Mouse (Mus musculus) midbrain, embryonic 13.5 days (tissue): ENCODE measurements at regions not wholly inside any gene's neighbourhood (a gene's known extent, or its start where the extent isn't known, plus 50 kb on each side); places are given as distances from the start of the nearest gene placed in this dataset.

Experiments
- ATAC-seq: fragments of 200-750 bp; cut with Nextera tagmentation; 2 replicates; pipeline ENCODE4 v1.8.0; 2017; ENCODE audit warnings: mild to moderate bottlenecking, moderate TSS enrichment, moderate library complexity
- H3K27ac ChIP-seq: fragments of 300-500 bp; sonication (generic); 2 replicates; pipeline ENCODE4 v1.5.1; 2015; ENCODE audit warnings: inconsistent platforms, mild to moderate bottlenecking, moderate library complexity
- H3K27me3 ChIP-seq: fragments of 300-500 bp; sonication (generic); 2 replicates; pipeline ENCODE4 v1.6.1; 2015; ENCODE audit warnings: mild to moderate bottlenecking, inconsistent platforms
- H3K36me3 ChIP-seq: fragments of 300-500 bp; sonication (generic); 2 replicates; pipeline ENCODE4 v1.6.1; 2015; ENCODE audit warnings: mild to moderate bottlenecking, inconsistent platforms
- H3K4me1 ChIP-seq: fragments of 300-500 bp; sonication (generic); replicated peaks from 2 replicates; pipeline ENCODE4 v1.6.1; 2015; ENCODE audit warnings: inconsistent platforms
- H3K4me2 ChIP-seq: fragments of 300-500 bp; sonication (generic); replicated peaks from 2 replicates; pipeline ENCODE4 v1.6.1; 2015; ENCODE audit warnings: moderate library complexity, mild to moderate bottlenecking, inconsistent platforms
- H3K4me3 ChIP-seq: fragments of 300-500 bp; sonication (generic); replicated peaks from 2 replicates; pipeline ENCODE4 v1.5.1; 2015; ENCODE audit warnings: mild to moderate bottlenecking, inconsistent platforms
- H3K9ac ChIP-seq: fragments of 300-500 bp; sonication (generic); replicated peaks from 2 replicates; pipeline ENCODE4 v1.6.1; 2015; ENCODE audit warnings: mild to moderate bottlenecking, inconsistent platforms
- H3K9me3 ChIP-seq: fragments of 300-500 bp; sonication (generic); 2 replicates; pipeline ENCODE4 v1.6.1; 2016; ENCODE audit warnings: mild to moderate bottlenecking, inconsistent platforms
- WGBS: fragments of 180-500 bp; shearing (Covaris S2); methylation state at CpG from one replicate; pipeline ENCODE4 v1.1.7; 2015; 5-methylcytosine and 5-hydroxymethylcytosine counted together

DNA sequence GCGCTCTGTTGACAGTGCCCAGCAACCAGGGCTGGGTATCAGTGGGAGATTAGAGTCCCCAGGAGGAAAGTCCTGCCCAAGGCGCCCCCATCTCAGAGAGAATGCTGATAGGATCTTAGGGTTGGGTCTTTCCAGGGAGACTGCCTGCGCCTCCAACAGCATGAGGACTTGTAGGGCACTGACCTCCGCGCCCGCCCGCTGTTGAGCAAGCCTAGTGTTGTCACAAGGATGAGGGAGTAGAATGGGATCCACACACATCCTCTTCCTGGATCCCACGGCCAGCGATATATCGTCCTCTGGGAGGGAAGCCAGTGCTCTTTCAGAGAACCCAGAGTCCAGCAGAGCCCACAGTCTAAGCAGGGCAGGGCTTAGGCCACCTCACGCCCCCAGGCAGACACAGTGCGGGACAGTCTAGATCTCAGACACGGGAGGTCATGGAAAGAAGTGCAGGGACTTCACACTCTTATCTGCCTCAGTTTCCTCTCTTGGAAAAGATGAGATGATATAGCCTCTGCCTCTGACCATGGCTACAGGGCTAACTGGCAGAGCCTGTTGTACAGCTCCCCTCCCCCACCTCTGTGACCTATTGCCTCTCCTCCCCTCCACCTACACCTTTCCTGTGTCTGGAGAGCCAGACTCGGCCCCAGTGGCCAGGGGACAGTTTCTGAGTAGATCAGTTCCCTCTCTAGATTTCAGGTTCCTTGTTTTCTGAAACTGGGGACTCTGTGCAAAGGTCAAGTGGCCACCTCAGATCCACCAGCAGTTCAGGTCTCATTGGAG lies 52.0 kb upstream of the Dusp5 start:
- no peak for ATAC-seq
- Histone ChIP-seq H3K9ac (no peak overlapping the region), H3K4me1 (no peaks in the 10 kb centered on the region), H3K4me3 (no peak overlapping the region), H3K27ac (no peak overlapping the region), H3K9me3 (no peaks in the 10 kb centered on the region), H3K27me3 (no peaks in the 10 kb centered on the region), H3K36me3 (no peaks in the 10 kb centered on the region), H3K4me2 (no peak overlapping the region)
- WGBS: 77% methylated on average over 14 of the region's 14 CpGs

DNA sequence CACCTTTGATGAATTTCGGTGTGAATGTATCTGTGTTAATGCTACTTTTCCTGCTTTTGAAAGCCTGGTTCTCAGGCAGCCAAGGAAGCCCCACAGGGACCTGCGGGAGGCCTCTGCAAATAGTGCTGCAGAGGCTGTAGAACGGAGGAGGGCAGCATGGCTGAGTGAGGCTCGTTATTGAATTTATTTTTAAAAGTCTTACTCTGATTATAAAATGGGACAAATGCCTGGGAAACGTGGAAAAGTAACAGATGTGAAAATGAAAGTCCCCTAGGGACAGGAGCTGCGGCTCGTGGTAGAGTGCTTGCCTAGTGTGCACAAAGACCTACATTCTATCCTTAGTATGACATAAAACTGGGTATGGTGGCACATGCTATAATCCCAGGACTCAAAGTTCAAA lies 59.7 kb upstream of the Dusp5 start:
- Histone ChIP-seq H3K36me3 (no peaks in the 10 kb centered on the region), H3K27ac (no peak overlapping the region), H3K4me2 (no peak overlapping the region), H3K9me3 (peaks cover 7% of the 10 kb centered on the region; the same call in 1 of the 2 replicates), H3K4me3 (no peak overlapping the region), H3K27me3 (no peaks in the 10 kb centered on the region), H3K4me1 (no peaks in the 10 kb centered on the region), H3K9ac (no peak overlapping the region)
- no peak for ATAC-seq
- 59% methylated on average over 7 of the region's 7 CpGs for WGBS

DNA sequence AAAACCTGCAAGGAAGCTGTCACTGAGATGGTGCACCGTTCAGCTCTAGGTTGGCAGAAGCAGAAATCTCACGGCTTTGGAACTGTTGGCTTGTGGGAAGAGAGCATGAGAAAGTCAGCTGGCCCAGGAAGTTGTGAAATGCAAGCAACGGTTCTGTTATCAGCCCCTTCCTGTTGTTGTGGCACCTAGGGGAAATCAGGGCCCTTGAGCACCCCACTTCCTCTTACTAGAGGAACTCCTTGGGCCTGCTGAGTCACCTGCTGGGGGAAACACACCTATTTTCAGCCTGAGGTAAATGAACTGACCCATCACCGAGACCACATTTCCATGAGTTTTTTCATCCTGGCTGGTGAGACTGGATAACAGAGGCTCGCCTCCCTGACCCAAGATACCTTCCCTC lies 64.2 kb upstream of the Dusp5 start:
- no peak overlapping the region for H3K4me2 ChIP-seq
- H3K4me3 ChIP-seq: no peak overlapping the region
- H3K9me3 ChIP-seq: peaks cover 7% of the 10 kb centered on the region; the same call in 1 of the 2 replicates
- no peak for ATAC-seq
- H3K27ac ChIP-seq: no peak overlapping the region
- peaks cover 12% of the 10 kb centered on the region for H3K4me1 ChIP-seq
- WGBS: 84% methylated on average over 5 of the region's 5 CpGs
- H3K9ac ChIP-seq: no peak overlapping the region
- no peaks in the 10 kb centered on the region for H3K36me3 ChIP-seq
- no peaks in the 10 kb centered on the region for H3K27me3 ChIP-seq

DNA sequence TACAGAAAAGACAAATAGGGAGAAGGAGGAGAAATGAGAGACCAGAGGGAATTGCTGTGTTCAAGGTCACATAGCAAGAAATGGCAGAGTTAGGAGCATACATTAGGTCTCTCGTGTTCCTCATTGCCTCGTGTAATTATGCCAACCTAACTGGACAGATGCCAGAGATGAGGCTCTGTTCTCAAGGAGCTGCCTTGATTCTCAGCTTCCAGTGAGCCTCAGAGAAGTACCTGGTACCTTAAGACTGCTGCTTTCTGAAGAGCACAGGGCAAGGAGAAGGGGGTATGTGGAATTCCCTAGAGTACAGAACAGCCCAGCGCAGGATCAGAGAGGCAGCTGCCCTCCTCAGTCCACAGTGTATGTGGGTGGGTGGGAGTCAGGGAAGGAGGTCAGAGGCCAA lies 64.8 kb upstream of the Dusp5 start:
- peaks cover 7% of the 10 kb centered on the region; the same call in 1 of the 2 replicates for H3K9me3 ChIP-seq
- H3K27me3 ChIP-seq: no peaks in the 10 kb centered on the region
- H3K4me2 ChIP-seq: no peak overlapping the region
- peaks cover 18% of the 10 kb centered on the region for H3K4me1 ChIP-seq
- 82% methylated on average over 3 of the region's 3 CpGs for WGBS
- H3K4me3 ChIP-seq: no peak overlapping the region
- no peak overlapping the region for H3K27ac ChIP-seq
- ATAC-seq: no peak
- no peaks in the 10 kb centered on the region for H3K36me3 ChIP-seq
- H3K9ac ChIP-seq: no peak overlapping the region

DNA sequence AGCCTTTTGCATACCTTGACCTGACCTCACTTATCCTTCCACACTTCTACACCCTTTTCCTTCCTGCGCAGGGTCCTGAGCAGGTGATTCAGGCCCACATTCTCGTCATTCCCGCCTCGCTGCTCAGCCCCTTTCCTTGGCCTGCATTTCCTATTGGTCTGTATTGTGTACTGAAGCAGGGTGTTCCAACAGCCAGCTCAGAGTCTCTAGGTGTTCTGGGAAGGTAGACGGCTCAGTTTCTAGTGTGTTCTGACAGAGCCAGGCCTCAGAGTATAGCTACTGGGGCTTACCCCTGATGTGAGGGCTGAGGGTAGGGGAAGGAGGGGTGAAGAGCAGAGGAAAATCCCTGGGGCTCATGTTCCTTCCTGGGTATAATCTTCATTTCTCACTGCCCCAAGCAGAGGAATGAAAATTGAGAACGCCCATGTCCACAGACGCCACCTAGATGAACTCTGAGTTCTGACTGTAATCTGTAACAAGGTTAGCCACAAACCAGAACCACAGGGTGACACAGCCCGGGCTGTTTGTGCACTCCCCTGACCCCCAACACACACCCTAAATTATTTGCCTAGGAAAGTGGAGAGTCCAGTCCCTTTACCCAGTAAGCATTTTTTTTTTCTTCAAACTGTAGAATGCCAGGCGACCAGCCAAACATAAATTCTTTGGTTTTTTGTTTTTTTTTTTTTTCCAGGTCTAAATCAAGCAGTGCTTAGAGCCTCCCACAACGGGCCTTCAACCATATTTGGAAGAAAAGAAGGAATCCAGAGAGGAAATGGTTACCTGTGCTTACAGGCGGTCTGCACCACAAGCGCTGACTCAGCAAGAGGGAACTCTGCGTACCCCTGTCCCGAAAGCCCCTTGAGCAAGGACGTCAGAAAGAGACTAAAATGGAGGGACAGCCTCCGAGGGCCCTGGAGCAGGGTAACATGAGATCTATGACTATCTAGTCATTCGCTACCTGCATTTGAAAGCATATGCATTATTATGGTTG lies 67.6 kb upstream of the Dusp5 start:
- no peak for ATAC-seq
- Histone ChIP-seq H3K4me1 (peaks cover 25% of the 10 kb centered on the region), H3K4me3 (no peak overlapping the region), H3K27me3 (0 out of 2 replicates have a peak, but pooled peaks cover 5% of the 10 kb centered on the region), H3K36me3 (no peaks in the 10 kb centered on the region), H3K9ac (no peak overlapping the region), H3K27ac (no peak overlapping the region), H3K9me3 (0 out of 2 replicates have a peak, but pooled peaks cover 1% of the 10 kb centered on the region), H3K4me2 (peak overlapping the region; percentile 34)
- 68% methylated on average over 17 of the region's 17 CpGs for WGBS

DNA sequence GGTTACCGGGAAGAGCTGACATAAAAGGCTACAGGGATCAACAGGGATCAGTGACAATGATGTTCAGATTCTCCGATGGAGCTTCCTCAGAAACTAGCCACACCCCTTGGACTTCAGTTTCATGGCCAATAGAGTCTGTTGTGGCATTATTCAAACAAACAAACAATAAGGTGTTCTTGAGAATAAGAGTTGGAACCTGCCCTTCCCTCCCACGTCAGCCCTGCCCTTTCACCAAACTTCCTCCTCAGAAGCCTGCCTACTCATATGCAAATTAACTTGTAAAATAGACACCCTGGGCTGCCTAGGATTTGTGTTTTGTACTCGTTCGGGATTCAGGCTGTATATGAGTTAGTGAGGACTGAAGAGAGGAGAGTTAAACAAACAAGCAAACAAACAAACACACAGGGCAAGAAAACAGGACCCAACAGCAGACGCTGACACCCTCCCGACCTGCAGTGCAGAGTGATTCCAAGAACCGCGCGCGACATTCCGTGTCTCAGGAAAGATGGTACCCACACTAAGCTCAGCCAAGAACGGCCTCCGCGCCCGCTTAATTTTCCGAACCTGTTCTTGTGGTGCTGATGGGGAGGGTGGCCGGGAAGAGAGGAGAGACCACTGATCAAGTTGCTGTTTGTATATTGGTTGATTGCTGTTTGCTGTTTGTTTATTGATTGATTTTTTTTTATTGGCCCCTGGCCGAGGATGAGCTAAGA lies 68.4 kb upstream of the Dusp5 start:
- no peaks in the 10 kb centered on the region for H3K36me3 ChIP-seq
- 4% methylated on average over 19 of the region's 19 CpGs for WGBS
- no peaks in the 10 kb centered on the region for H3K9me3 ChIP-seq
- 0 out of 2 replicates have a peak, but pooled peaks cover 5% of the 10 kb centered on the region for H3K27me3 ChIP-seq
- no peak overlapping the region for H3K9ac ChIP-seq
- peak overlapping the region; percentile 34 for H3K4me2 ChIP-seq
- H3K4me3 ChIP-seq: no peak overlapping the region
- H3K27ac ChIP-seq: no peak overlapping the region
- H3K4me1 ChIP-seq: peaks cover 25% of the 10 kb centered on the region
- ATAC-seq: no peak

DNA sequence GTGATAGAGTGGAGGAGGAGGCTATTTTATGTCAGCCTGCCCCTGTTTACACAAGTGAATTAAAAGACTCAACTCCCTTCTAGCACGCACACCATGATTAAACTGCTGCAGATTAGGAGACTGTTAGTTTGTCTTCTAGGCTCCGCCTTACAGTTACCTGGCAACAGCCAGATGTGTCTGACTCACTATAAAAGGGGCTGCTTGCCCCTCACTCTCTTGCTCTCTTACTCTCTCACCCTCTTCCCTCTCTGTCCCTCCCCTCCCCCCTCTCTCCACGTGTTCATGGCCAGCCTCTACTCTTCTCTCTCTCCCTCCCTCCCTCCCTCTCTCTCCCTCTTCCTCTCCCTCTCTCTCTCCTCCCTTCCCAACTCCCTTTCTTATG lies 69.0 kb upstream of the Smndc1 start:
- Histone ChIP-seq H3K36me3 (no peaks in the 10 kb centered on the region), H3K9ac (no peak overlapping the region), H3K27me3 (0 out of 2 replicates have a peak, but pooled peaks cover 5% of the 10 kb centered on the region), H3K4me3 (no peak overlapping the region), H3K4me2 (peak overlapping the region; percentile 0; the same call in 1 of the 2 replicates), H3K4me1 (peaks cover 28% of the 10 kb centered on the region), H3K9me3 (no peaks in the 10 kb centered on the region), H3K27ac (0 out of 2 replicates have a peak overlapping the region, but pooled peaks have one; percentile 2)
- ATAC-seq: peak; percentile 72
- WGBS: 12% methylated on average over 3 of the region's 3 CpGs

DNA sequence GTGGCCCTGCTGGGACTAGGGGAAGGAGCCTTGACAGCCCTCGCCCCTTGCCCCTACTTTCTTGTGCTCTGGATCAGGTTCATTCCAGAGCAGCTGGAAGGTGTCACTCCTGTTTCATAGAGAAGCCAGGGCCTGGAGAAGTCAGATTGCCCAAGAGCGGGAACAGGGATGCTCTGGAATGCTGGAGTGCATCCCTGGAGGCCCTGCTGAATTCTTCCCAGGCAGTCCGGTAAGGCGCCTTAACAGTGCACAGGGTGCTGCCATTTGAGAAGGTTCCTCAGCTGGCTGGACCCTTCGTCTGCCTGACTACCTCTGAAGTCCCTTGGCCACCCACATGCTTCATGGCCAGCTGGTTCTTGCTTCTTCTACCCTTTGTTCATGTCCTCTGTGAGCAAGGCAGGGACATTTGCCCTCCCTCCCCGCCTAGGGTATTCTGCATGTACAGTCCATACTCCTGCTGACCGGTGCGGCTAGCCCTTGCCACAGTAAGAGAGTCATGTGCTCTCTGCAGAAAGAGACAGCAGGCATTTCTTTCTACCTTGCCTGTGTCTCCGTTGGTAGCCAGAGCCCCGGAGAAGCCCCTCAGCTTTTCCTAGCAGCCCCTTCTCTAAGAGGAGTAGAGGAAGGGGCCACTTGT lies 68.5 kb upstream of the Smndc1 start:
- Histone ChIP-seq H3K4me2 (peak overlapping the region; percentile 0; the same call in 1 of the 2 replicates), H3K4me1 (peaks cover 33% of the 10 kb centered on the region), H3K9me3 (no peaks in the 10 kb centered on the region), H3K4me3 (no peak overlapping the region), H3K9ac (no peak overlapping the region), H3K27me3 (0 out of 2 replicates have a peak, but pooled peaks cover 5% of the 10 kb centered on the region), H3K36me3 (no peaks in the 10 kb centered on the region), H3K27ac (0 out of 2 replicates have a peak overlapping the region, but pooled peaks have one; percentile 2)
- ATAC-seq: peak; percentile 57
- WGBS: 38% methylated on average over 10 of the region's 10 CpGs

DNA sequence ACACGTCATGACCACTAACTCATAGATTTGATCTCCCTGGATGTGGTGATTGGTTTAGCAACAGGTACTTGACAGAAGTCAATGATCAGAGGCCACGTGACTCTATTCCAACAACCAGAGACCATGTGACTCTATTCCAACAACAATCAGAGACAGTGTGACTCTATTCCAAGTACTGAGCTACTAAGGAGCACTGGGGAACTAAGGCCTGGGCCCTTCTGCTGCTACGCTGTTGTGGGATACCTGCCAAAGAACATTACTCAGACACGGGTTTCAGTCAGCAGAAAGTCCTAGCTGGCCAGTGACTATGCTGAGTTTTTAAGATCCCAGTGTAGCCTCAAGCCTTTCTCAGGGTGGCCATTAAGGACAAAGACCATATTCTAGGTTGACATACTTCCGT lies 66.3 kb upstream of the Smndc1 start:
- H3K36me3 ChIP-seq: no peaks in the 10 kb centered on the region
- no peak overlapping the region for H3K4me3 ChIP-seq
- H3K27me3 ChIP-seq: 0 out of 2 replicates have a peak, but pooled peaks cover 5% of the 10 kb centered on the region
- H3K4me2 ChIP-seq: no peak overlapping the region
- H3K4me1 ChIP-seq: peaks cover 36% of the 10 kb centered on the region
- ATAC-seq: no peak
- H3K9ac ChIP-seq: no peak overlapping the region
- no peaks in the 10 kb centered on the region for H3K9me3 ChIP-seq
- no peak overlapping the region for H3K27ac ChIP-seq
- 94% methylated on average over 5 of the region's 5 CpGs for WGBS

DNA sequence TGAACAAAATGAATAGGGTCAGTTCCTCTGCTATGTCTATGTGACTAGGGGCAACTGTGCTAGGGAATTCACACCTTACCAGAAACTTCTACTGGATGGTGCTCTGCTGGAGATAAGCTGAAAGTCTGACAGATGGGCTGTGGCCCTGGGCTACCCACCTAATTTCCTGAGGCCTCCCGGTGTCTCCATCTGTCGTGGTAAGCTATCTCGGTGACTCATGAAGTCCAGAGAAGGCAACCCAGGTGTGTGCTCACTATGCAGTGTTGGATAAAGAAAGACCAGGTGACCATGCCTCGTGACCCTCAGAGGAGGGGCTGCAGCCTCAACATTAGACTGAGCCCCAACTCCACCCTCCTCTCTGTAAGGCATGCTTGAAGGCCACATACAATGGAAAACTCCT lies 64.2 kb upstream of the Smndc1 start:
- ATAC-seq: no peak
- Histone ChIP-seq H3K4me2 (no peak overlapping the region), H3K4me3 (no peak overlapping the region), H3K27me3 (0 out of 2 replicates have a peak, but pooled peaks cover 5% of the 10 kb centered on the region), H3K9ac (no peak overlapping the region), H3K4me1 (peaks cover 23% of the 10 kb centered on the region), H3K27ac (no peak overlapping the region), H3K9me3 (no peaks in the 10 kb centered on the region), H3K36me3 (no peaks in the 10 kb centered on the region)
- WGBS: 88% methylated on average over 4 of the region's 4 CpGs

DNA sequence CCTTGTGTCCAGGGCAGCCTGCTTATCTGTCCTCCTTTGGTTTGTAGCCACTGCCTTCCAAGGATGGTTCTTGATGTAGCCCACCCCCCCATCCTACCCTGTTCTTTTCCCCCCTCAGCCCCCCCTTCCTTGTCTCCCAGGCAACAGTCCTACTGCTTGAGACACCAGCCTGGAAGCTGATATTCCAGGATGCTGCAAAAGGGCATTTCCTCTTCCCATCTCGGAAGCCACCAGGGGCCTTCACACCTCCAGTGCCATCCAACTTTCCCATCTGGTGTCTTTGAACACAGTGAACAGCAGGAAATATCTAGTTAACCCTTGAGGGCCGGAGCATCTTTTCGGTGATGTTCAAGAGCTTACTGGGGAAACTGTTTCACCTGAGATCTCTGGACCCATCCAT lies 63.7 kb upstream of the Smndc1 start:
- WGBS: 78% methylated on average over 3 of the region's 3 CpGs
- Histone ChIP-seq H3K9ac (no peak overlapping the region), H3K27ac (no peak overlapping the region), H3K27me3 (0 out of 2 replicates have a peak, but pooled peaks cover 5% of the 10 kb centered on the region), H3K4me1 (peaks cover 18% of the 10 kb centered on the region), H3K36me3 (no peaks in the 10 kb centered on the region), H3K4me3 (no peak overlapping the region), H3K9me3 (no peaks in the 10 kb centered on the region), H3K4me2 (no peak overlapping the region)
- peak; percentile 10; the same call in 1 of the 2 replicates for ATAC-seq
